Mouse (Mus musculus) mesoderm, embryonic 11.5 days (tissue): Measurements from ENCODE around the gene Olfr770.
"Not testable (repeated sequence)": the region's sequence is repeated elsewhere in the genome, so short reads cannot be mapped to it uniquely, and the experiment has no call there.

Experiments used
- DNase-seq: peaks from one replicate; pipeline ENCODE4 v3.0.0-alpha.2; 2012; ENCODE audit warnings: low read depth, low spot score

Gene Olfr770

GRCm38 (mm10) chr10:129138898-129139297 is at the start of gene Olfr770:
Gene Olfr770, minus strand, starts transcription at chr10:129138998.
- DNase-seq: no peak

GRCm38 (mm10) chr10:129187319-129187718 is 48.5 kb upstream of the Olfr770 start, which contains the start of gene Olfr773:
Gene Olfr773, minus strand, starts transcription at chr10:129187419.
- DNase-seq: not testable (repeated sequence)

- not testable (repeated sequence) for DNase-seq
These were observed 39.0 kb upstream of the Olfr770 start, which contains the start of gene Olfr772 for GRCm38 (mm10) chr10:129177821-129178220. Gene Olfr772, minus strand, starts transcription at chr10:129177921.

- no peak for DNase-seq
These were observed 25.9 kb upstream of the Olfr770 start, which contains the start of gene Olfr771 for GRCm38 (mm10) chr10:129164651-129165050. Gene Olfr771, minus strand, starts transcription at chr10:129164751.

- no peak for DNase-seq
These were observed 21.0 kb downstream of the Olfr770 start, which contains the start of gene Olfr769 for GRCm38 (mm10) chr10:129117761-129118160. Gene Olfr769, minus strand, starts transcription at chr10:129117861.

GRCm38 (mm10) chr10:129115146-129115545 is 23.7 kb downstream of the Olfr770 start:
- DNase-seq: no peak

GRCm38 (mm10) chr10:129101231-129101630 is 37.6 kb downstream of the Olfr770 start:
- DNase-seq: peak; percentile 6

- no peak for DNase-seq
These were observed 39.5 kb downstream of the Olfr770 start, which contains the start of gene Olfr768 for GRCm38 (mm10) chr10:129099275-129099674. Gene Olfr768, minus strand, starts transcription at chr10:129099375.

GRCm38 (mm10) chr10:129082810-129083209 is 56.0 kb downstream of the Olfr770 start, which contains the start of gene Olfr767:
Gene Olfr767, minus strand, starts transcription at chr10:129082910.
- DNase-seq: not testable (repeated sequence)
